Mouse (Mus musculus): ENCODE results near the gene Auh. TPM values are rescaled to one million over a fixed set of nuclear protein-coding genes. Genes with fewer than 3 reads are reported as not detected.

The Auh gene
- polyA plus RNA-seq, 1 experiment from 2014 or later, result 34.8 TPM

GRCm38 (mm10) chr13:52913926-52914325 is 15.6 kb downstream of the Auh start:
- no peak for TF ChIP-seq CTCF (IDR thresholded peaks at IDR 0.05; ENCODE audit: low read depth)
- Histone ChIP-seq H3K36me3 (ENCODE audit: insufficient read depth) (peaks cover 7% of the 10 kb centered on the region; the same call in 1 of the 2 replicates), H3K9ac (no peak overlapping the region), H3K9me3 (ENCODE audit: low read depth, low read length) (no peaks in the 10 kb centered on the region), H3K4me3 (ENCODE audit: low read depth, low read length) (no peak overlapping the region), H3K27me3 (ENCODE audit: insufficient read depth, low read length) (no peaks in the 10 kb centered on the region), H3K27ac (ENCODE audit: low read depth) (no peak overlapping the region), H3K4me1 (ENCODE audit: insufficient read depth) (no peaks in the 10 kb centered on the region), H3K4me2 (no peak overlapping the region)
- 76% methylated on average over 7 of the region's 7 CpGs for WGBS
- DNase-seq, result no peak
- ATAC-seq (ENCODE audit: insufficient read depth), result no peak

- WGBS, result 60% methylated on average over 8 of the region's 8 CpGs
- Histone ChIP-seq H3K9me3 (ENCODE audit: low read depth, low read length) (no peaks in the 10 kb centered on the region), H3K4me3 (ENCODE audit: low read depth, low read length) (no peak overlapping the region), H3K36me3 (ENCODE audit: insufficient read depth) (peaks cover 12% of the 10 kb centered on the region; the same call in 1 of the 2 replicates), H3K27ac (ENCODE audit: low read depth) (no peak overlapping the region), H3K4me2 (no peak overlapping the region), H3K9ac (no peak overlapping the region), H3K4me1 (ENCODE audit: insufficient read depth) (no peaks in the 10 kb centered on the region), H3K27me3 (ENCODE audit: insufficient read depth, low read length) (no peaks in the 10 kb centered on the region)
- TF ChIP-seq CTCF (IDR thresholded peaks at IDR 0.05; ENCODE audit: low read depth), result no peak
- ATAC-seq (ENCODE audit: insufficient read depth), result no peak
- no peak for DNase-seq
These were observed 17.0 kb downstream of the Auh start for GRCm38 (mm10) chr13:52912495-52912894.

GRCm38 (mm10) chr13:52911259-52911658 is 18.2 kb downstream of the Auh start:
- no peak for TF ChIP-seq CTCF (IDR thresholded peaks at IDR 0.05; ENCODE audit: low read depth)
- 83% methylated on average over 4 of the region's 4 CpGs for WGBS

GRCm38 (mm10) chr13:52906296-52906695 is 23.2 kb downstream of the Auh start:
- no peak overlapping the region for H3K4me3 ChIP-seq (ENCODE audit: low read depth, low read length)
- DNase-seq, result no peak
- H3K4me1 ChIP-seq (ENCODE audit: insufficient read depth), result peaks cover 14% of the 10 kb centered on the region; the same call in 1 of the 2 replicates
- 89% methylated on average over 11 of the region's 11 CpGs for WGBS
- H3K4me2 ChIP-seq, result no peak overlapping the region
- no peak for TF ChIP-seq CTCF (IDR thresholded peaks at IDR 0.05; ENCODE audit: low read depth)
- ATAC-seq (ENCODE audit: insufficient read depth), result no peak
- peaks cover 6% of the 10 kb centered on the region; the same call in 1 of the 2 replicates for H3K36me3 ChIP-seq (ENCODE audit: insufficient read depth)
- H3K9ac ChIP-seq, result no peak overlapping the region
- no peaks in the 10 kb centered on the region for H3K27me3 ChIP-seq (ENCODE audit: insufficient read depth, low read length)
- no peaks in the 10 kb centered on the region for H3K9me3 ChIP-seq (ENCODE audit: low read depth, low read length)
- H3K27ac ChIP-seq (ENCODE audit: low read depth), result no peak overlapping the region

More at GRCm38 (mm10) chr13:52911259-52911658, 18.2 kb downstream of the Auh start:
- Histone ChIP-seq H3K4me1 (ENCODE audit: insufficient read depth) (no peaks in the 10 kb centered on the region), H3K36me3 (ENCODE audit: insufficient read depth) (peaks cover 12% of the 10 kb centered on the region; the same call in 1 of the 2 replicates), H3K4me3 (ENCODE audit: low read depth, low read length) (no peak overlapping the region), H3K9ac (no peak overlapping the region), H3K4me2 (no peak overlapping the region), H3K9me3 (ENCODE audit: low read depth, low read length) (no peaks in the 10 kb centered on the region), H3K27me3 (ENCODE audit: insufficient read depth, low read length) (no peaks in the 10 kb centered on the region), H3K27ac (ENCODE audit: low read depth) (no peak overlapping the region)
- DNase-seq (no peak), ATAC-seq (ENCODE audit: insufficient read depth) (no peak)

GRCm38 (mm10) chr13:52904175-52904574 is 25.3 kb downstream of the Auh start:
- no peaks in the 10 kb centered on the region for H3K27me3 ChIP-seq (ENCODE audit: insufficient read depth, low read length)

GRCm38 (mm10) chr13:52903767-52904166 is 25.7 kb downstream of the Auh start:
- Histone ChIP-seq H3K27me3 (ENCODE audit: insufficient read depth, low read length) (no peaks in the 10 kb centered on the region), H3K9ac (no peak overlapping the region; the same call in 1 of the 2 replicates), H3K4me2 (0 out of 2 replicates have a peak overlapping the region, but pooled peaks have one; percentile 12), H3K9me3 (ENCODE audit: low read depth, low read length) (no peaks in the 10 kb centered on the region), H3K36me3 (ENCODE audit: insufficient read depth) (peaks cover 3% of the 10 kb centered on the region; the same call in 1 of the 2 replicates), H3K4me3 (ENCODE audit: low read depth, low read length) (no peak overlapping the region), H3K4me1 (ENCODE audit: insufficient read depth) (peaks cover 14% of the 10 kb centered on the region; the same call in 1 of the 2 replicates), H3K27ac (ENCODE audit: low read depth) (peak overlapping the region; percentile 72)
- peak; percentile 62 for TF ChIP-seq CTCF (IDR thresholded peaks at IDR 0.05; ENCODE audit: low read depth)
- ATAC-seq (ENCODE audit: insufficient read depth) (peak; percentile 66; the same call in 1 of the 2 replicates), DNase-seq (peak; percentile 62)
- WGBS, result 20% methylated on average over 10 of the region's 10 CpGs

More at GRCm38 (mm10) chr13:52904175-52904574, 25.3 kb downstream of the Auh start:
- Histone ChIP-seq H3K36me3 (ENCODE audit: insufficient read depth) (peaks cover 6% of the 10 kb centered on the region; the same call in 1 of the 2 replicates), H3K4me1 (ENCODE audit: insufficient read depth) (peaks cover 14% of the 10 kb centered on the region; the same call in 1 of the 2 replicates), H3K27ac (ENCODE audit: low read depth) (peak overlapping the region; percentile 72), H3K4me2 (0 out of 2 replicates have a peak overlapping the region, but pooled peaks have one; percentile 12), H3K9me3 (ENCODE audit: low read depth, low read length) (no peaks in the 10 kb centered on the region), H3K9ac (no peak overlapping the region), H3K4me3 (ENCODE audit: low read depth, low read length) (no peak overlapping the region)
- WGBS, result 22% methylated on average over 6 of the region's 6 CpGs
- DNase-seq (peak; percentile 48), ATAC-seq (ENCODE audit: insufficient read depth) (peak; percentile 25; the same call in 1 of the 2 replicates)
- TF ChIP-seq CTCF (IDR thresholded peaks at IDR 0.05; ENCODE audit: low read depth), result no peak

- no peaks in the 10 kb centered on the region for H3K9me3 ChIP-seq (ENCODE audit: low read depth, low read length)
- no peak for DNase-seq
- H3K4me1 ChIP-seq (ENCODE audit: insufficient read depth), result peaks cover 14% of the 10 kb centered on the region; the same call in 1 of the 2 replicates
- no peak overlapping the region for H3K4me2 ChIP-seq
- TF ChIP-seq CTCF (IDR thresholded peaks at IDR 0.05; ENCODE audit: low read depth), result no peak
- no peaks in the 10 kb centered on the region for H3K27me3 ChIP-seq (ENCODE audit: insufficient read depth, low read length)
- H3K36me3 ChIP-seq (ENCODE audit: insufficient read depth), result 0 out of 2 replicates have a peak, but pooled peaks cover 5% of the 10 kb centered on the region
- no peak overlapping the region for H3K4me3 ChIP-seq (ENCODE audit: low read depth, low read length)
- 0 out of 2 replicates have a peak, but pooled peaks have one; percentile 18 for ATAC-seq (ENCODE audit: insufficient read depth)
- 74% methylated on average over 8 of the region's 8 CpGs for WGBS
- H3K9ac ChIP-seq, result no peak overlapping the region
- H3K27ac ChIP-seq (ENCODE audit: low read depth), result no peak overlapping the region
These were observed 27.0 kb downstream of the Auh start for GRCm38 (mm10) chr13:52902517-52902916.
